Mouse (Mus musculus) spleen, adult 2 months (tissue): ENCODE results near the gene Mdga2.

Source experiments
- CTCF ChIP-seq: fragments of 200-500 bp; IDR thresholded peaks from 2 replicates; pipeline ENCODE4 v1.5.1; 2011; ENCODE audit warnings: mild to moderate bottlenecking, inconsistent platforms; ENCODE audit not compliant: insufficient read depth, insufficient read length, insufficient replicate concordance; ENCODE audit errors: extremely low read depth
- POLR2A ChIP-seq: fragments of 200-500 bp; IDR thresholded peaks from 2 replicates; pipeline ENCODE4 v1.6.1; 2011; ENCODE audit warnings: low read depth, low read length, inconsistent platforms

GRCm38 (mm10) chr12:66556846-66557245 is 665.5 kb downstream of the Mdga2 start:
- TF ChIP-seq POLR2A, result no peak
- no peak for TF ChIP-seq CTCF
